Mouse (Mus musculus) bone marrow, adult 2 months (tissue): Measurements from ENCODE around the gene Atp1a2.

Source experiments
- CTCF ChIP-seq: fragments of 200-500 bp; IDR thresholded peaks from 2 replicates; pipeline ENCODE4 v1.5.1; 2011; ENCODE audit warnings: low read length, control low read depth; ENCODE audit not compliant: control insufficient read depth, insufficient read depth
- POLR2A ChIP-seq: fragments of 200-500 bp; IDR thresholded peaks from 2 replicates; pipeline ENCODE4 v1.6.1; 2011; ENCODE audit warnings: low read depth, mild to moderate bottlenecking, control low read depth, low read length, borderline replicate concordance; ENCODE audit not compliant: control insufficient read depth

GRCm38 (mm10) chr1:172329131-172329530, 31.3 kb upstream of the Atp1a2 start, which contains the start of gene Kcnj9:
- no peak for TF ChIP-seq CTCF
- no peak for TF ChIP-seq POLR2A
